Mouse (Mus musculus) kidney, embryonic 14.5 days (tissue): ENCODE measurements around the gene Scml4. TPM values are rescaled to one million over a fixed set of nuclear protein-coding genes. Genes with fewer than 3 reads are reported as not detected.

Experiments
- ATAC-seq: fragments of 200-750 bp; cut with Nextera tagmentation; 2 replicates; pipeline ENCODE4 v1.8.0; 2017; ENCODE audit warnings: moderate number of reproducible peaks, mild to moderate bottlenecking, moderate TSS enrichment, moderate library complexity; ENCODE audit not compliant: low FRiP score, low TSS enrichment
- H3K27ac ChIP-seq: fragments of 300-500 bp; sonication (generic); 2 replicates; pipeline ENCODE4 v1.5.1; 2014; ENCODE audit warnings: low read depth, mild to moderate bottlenecking, low read length, moderate library complexity, mixed read lengths
- H3K27me3 ChIP-seq: fragments of 300-500 bp; sonication (generic); 2 replicates; pipeline ENCODE4 v1.6.1; 2014; ENCODE audit warnings: mild to moderate bottlenecking, low read length; ENCODE audit not compliant: control insufficient read depth, insufficient read depth
- H3K36me3 ChIP-seq: fragments of 300-500 bp; sonication (generic); 2 replicates; pipeline ENCODE4 v1.6.1; 2014; ENCODE audit warnings: low read length, mixed read lengths; ENCODE audit not compliant: control insufficient read depth, insufficient read depth
- H3K4me1 ChIP-seq: fragments of 300-500 bp; sonication (generic); 2 replicates; pipeline ENCODE4 v1.6.1; 2014; ENCODE audit warnings: low read length, mixed read lengths; ENCODE audit not compliant: control insufficient read depth, insufficient read depth
- H3K4me2 ChIP-seq: fragments of 300-500 bp; sonication (generic); replicated peaks from 2 replicates; pipeline ENCODE4 v1.6.1; 2014; ENCODE audit warnings: low read depth, mild to moderate bottlenecking, low read length
- H3K4me3 ChIP-seq: fragments of 300-500 bp; sonication (generic); 2 replicates; pipeline ENCODE4 v1.5.1; 2014; ENCODE audit warnings: mild to moderate bottlenecking, low read length
- H3K9ac ChIP-seq: fragments of 300-500 bp; sonication (generic); 2 replicates; pipeline ENCODE4 v1.6.1; 2014; ENCODE audit warnings: low read depth, mild to moderate bottlenecking, low read length, moderate library complexity
- H3K9me3 ChIP-seq: fragments of 300-500 bp; sonication (generic); 2 replicates; pipeline ENCODE4 v1.6.1; 2016; ENCODE audit warnings: low read length; ENCODE audit not compliant: control insufficient read depth
- WGBS: fragments of 180-500 bp; shearing (Covaris S2); extraction: QIAGEN DNeasy Blood & Tissue Kit; methylation state at CpG from one replicate; pipeline ENCODE4 v1.1.7; 2014; 5-methylcytosine and 5-hydroxymethylcytosine counted together
- polyA plus RNA-seq: library from polyadenylated mRNA; unstranded; fragments of >200 nt; fragmentation: Nextera tagmentation; extraction: Ambion mirVana; gene quantifications from 2 replicates; pipeline ENCODE4 v1.2.1, GENCODE M21; 2014

Gene Scml4
- 0.47 and 0.53 TPM in 2 replicates for polyA plus RNA-seq

DNA sequence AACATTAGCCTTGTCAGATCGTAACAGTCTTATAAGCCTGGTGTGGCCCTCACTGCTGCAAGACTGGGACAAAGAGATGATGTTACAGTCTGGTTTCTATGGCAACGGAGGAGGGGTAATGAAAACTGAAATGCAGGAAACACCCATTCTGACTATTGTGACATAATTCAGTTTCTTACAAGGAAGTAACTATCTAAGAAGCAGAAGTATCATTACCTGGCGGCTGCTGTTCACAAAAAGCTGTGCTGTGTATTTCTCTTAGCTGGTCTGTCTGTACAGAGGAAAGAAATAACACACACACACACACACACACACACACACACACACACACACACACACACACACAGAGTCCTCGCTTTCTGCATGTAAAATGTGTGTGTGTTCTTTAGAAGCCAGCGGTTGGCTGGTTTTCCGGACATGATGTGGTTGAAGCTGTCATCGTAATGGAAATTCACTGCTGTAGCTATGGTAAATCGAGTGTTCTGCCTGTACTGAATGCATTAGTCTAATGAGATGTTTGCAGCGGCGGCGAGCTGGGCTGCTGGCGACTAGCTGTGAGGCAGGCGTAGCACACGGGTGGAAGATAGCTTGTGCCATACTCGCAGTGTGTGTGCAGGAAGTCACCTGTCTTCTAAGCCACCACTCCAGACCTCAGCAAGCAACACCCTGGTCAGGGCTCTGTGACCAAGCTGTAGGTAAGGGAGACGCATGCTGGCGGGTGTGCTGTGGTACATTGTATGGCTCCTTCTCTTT, at the start of gene Scml4:
Gene Scml4 (plus strand): TSS at position 212 of the 753 bp plus-strand sequence.
- no peak within 1 kb of the TSS for H3K4me2 ChIP-seq
- no peaks in the 10 kb centered on the region for H3K36me3 ChIP-seq
- H3K4me3 ChIP-seq = no peak within 1 kb of the TSS
- H3K4me1 ChIP-seq = peaks cover 13% of the 10 kb centered on the region; the same call in 1 of the 2 replicates
- H3K9me3 ChIP-seq = no peaks in the 10 kb centered on the region
- H3K27ac ChIP-seq = no peak within 1 kb of the TSS
- H3K9ac ChIP-seq = no peak within 1 kb of the TSS
- H3K27me3 ChIP-seq = no peaks in the 10 kb centered on the region
- peak; percentile 32; the same call in 1 of the 2 replicates for ATAC-seq
- WGBS = 48% methylated on average over 17 of the region's 17 CpGs

DNA sequence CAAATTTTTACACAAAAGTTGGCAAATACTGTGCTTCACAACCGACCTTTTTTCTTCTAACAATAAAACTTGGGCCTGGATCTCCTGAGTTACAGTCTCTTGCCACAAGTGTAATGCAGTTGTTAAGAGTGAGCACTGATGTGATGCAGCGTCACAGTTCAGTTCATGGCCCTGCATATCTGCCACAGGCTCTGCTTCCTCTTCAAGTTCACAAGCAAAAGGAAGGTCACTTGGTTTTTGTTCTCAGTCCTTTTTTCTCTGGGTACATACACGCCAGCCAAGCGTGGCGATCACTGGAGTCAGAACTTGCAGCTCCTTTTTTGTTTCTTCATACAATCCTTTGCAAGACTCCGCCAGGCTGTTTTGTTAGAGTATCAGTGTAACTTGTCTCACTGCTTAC, 34.2 kb upstream of the Scml4 start:
- no peaks in the 10 kb centered on the region for H3K4me1 ChIP-seq
- no peak overlapping the region for H3K4me2 ChIP-seq
- H3K36me3 ChIP-seq = peaks cover 69% of the 10 kb centered on the region
- peak overlapping the region; percentile 47 for H3K27ac ChIP-seq
- no peak overlapping the region for H3K4me3 ChIP-seq
- no peak overlapping the region for H3K9ac ChIP-seq
- H3K27me3 ChIP-seq = no peaks in the 10 kb centered on the region
- ATAC-seq = no peak
- H3K9me3 ChIP-seq = no peaks in the 10 kb centered on the region
- WGBS = 63% methylated on average over 6 of the region's 6 CpGs

DNA sequence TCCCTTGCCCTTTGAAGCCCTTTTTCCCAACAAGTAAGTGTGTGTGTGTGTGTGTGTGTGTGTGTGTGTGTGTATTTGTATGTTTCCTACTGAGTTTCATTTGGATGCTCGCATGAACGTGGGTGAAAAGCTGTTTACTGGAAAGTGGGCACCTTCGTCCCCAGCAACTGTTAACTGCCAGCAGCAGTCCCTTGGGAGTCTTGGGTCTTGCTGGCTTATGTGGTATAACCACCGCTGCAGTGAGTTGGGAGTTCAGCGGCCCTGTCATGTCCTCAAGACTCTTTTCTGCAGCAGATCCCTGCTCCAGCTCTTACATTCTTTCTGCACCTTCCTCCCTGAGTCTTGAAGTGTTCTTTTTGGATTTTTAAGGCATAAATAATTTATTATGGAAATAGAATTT, 33.0 kb upstream of the Scml4 start:
- Histone ChIP-seq H3K4me2 (no peak overlapping the region), H3K4me3 (no peak overlapping the region), H3K27ac (no peak overlapping the region), H3K9me3 (no peaks in the 10 kb centered on the region), H3K4me1 (no peaks in the 10 kb centered on the region), H3K36me3 (peaks cover 66% of the 10 kb centered on the region), H3K9ac (no peak overlapping the region), H3K27me3 (no peaks in the 10 kb centered on the region)
- no peak for ATAC-seq
- 85% methylated on average over 5 of the region's 5 CpGs for WGBS

DNA sequence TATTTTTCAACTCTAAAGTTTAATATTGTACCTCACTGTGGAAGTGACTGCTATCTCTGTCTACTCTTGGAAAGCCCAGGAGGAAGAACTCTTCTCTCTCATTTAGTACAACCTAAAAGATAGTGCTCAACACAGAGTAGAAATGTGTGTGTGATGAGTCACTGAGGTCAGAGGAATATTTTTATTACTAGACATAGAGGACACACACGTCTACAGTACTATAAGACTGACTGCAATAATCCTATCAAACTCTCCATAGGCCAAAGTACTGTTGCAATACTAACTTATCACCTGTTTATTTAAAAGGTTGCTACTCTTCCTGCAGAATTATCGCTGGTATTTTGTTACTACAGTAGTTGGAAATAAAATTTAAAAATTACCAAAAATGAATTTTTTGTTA, 30.2 kb upstream of the Scml4 start:
- Histone ChIP-seq H3K27ac (no peak overlapping the region), H3K4me2 (no peak overlapping the region), H3K4me3 (no peak overlapping the region), H3K9ac (no peak overlapping the region), H3K9me3 (no peaks in the 10 kb centered on the region), H3K36me3 (peaks cover 68% of the 10 kb centered on the region), H3K27me3 (no peaks in the 10 kb centered on the region), H3K4me1 (no peaks in the 10 kb centered on the region)
- no peak for ATAC-seq
- 83% methylated on average over 2 of the region's 2 CpGs for WGBS

DNA sequence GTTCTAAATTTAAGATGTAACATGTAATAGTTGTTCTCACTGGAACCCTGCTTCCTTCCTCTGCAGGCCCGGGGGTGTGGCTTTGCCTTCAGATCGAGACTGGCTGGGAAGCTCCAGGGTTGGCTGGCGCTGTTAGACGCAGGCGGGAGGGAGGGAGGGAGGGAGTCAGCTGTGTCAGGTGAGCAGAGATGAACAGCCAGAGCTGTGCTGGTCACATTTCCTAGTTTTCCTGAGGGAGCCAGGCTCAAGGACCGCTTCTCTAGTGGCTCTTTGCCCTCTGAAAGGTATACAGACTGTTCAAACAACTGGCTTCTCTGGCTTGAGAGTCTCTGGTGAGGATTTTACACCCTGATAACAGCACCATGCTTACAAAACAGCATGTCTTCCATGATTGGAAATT, 29.8 kb upstream of the Scml4 start:
- H3K9me3 ChIP-seq = no peaks in the 10 kb centered on the region
- WGBS = 77% methylated on average over 6 of the region's 6 CpGs
- no peak overlapping the region for H3K27ac ChIP-seq
- no peak for ATAC-seq
- H3K4me3 ChIP-seq = no peak overlapping the region
- no peaks in the 10 kb centered on the region for H3K4me1 ChIP-seq
- H3K9ac ChIP-seq = no peak overlapping the region
- peaks cover 68% of the 10 kb centered on the region for H3K36me3 ChIP-seq
- no peak overlapping the region for H3K4me2 ChIP-seq
- H3K27me3 ChIP-seq = no peaks in the 10 kb centered on the region

DNA sequence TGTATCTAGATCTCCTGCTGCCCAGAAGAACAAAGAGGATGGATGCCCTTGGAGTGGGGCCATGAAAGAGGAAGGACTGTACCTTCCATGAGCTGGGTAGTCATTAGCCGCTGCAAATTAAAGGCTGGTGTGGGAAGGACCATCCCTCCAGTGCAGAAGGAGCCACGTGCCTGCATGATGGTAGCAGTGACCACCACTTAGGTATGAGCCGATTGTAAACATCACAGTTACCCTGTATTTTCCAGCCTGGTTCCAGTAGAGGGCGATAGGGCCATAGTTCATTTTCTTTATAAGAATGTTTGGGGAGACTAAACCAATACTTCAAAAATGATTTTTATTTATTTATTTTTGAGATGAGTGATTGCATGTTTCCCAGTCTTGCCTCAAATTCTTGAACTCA, 27.5 kb upstream of the Scml4 start:
- 56% methylated on average over 4 of the region's 4 CpGs for WGBS
- ATAC-seq = no peak
- no peaks in the 10 kb centered on the region for H3K27me3 ChIP-seq
- no peak overlapping the region for H3K27ac ChIP-seq
- no peaks in the 10 kb centered on the region for H3K9me3 ChIP-seq
- H3K9ac ChIP-seq = no peak overlapping the region
- no peak overlapping the region for H3K4me2 ChIP-seq
- H3K4me3 ChIP-seq = no peak overlapping the region
- peaks cover 64% of the 10 kb centered on the region for H3K36me3 ChIP-seq
- no peaks in the 10 kb centered on the region for H3K4me1 ChIP-seq

DNA sequence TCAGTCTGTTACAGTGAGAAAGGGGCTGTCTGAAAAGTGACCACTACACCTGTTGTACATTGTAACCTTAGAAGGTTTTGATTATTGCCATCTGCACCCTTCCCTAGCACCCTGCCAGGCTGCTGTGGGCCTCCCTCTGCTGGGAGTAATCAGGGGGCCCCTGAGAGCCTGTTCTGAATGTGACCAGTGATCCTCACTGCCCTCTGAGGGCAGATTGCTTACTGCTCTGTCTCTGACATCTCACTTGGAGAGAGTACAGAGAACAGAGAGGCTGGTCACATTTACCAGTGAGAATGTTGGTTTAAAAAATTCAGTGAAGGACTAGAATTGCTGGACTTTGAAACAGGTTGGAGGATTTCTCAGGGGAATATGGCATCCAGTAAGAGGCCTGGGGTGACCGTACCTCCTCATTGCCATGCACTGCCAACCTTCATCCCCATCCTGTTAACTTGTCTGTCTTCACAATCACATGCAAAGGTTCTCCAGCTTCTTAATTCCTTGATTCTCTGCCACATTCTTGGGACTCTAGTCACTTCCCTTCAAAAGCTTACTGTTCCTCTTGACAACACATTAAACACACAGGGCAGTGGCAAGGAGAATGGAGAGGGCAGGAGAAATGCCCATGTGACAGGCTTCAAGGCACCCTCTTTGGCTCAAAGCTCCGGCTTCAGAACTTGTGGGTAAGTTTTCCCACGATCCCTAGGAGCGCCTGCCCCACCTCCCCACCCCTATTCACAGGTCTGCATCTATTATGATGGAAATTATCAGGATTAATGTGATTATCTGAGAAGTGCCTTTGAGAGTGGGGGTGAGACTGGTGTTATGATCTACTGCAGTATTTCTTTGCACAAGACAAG, 26.1 kb upstream of the Scml4 start:
- WGBS = 90% methylated on average over 4 of the region's 4 CpGs
- Histone ChIP-seq H3K9me3 (no peaks in the 10 kb centered on the region; the same call in 1 of the 2 replicates), H3K4me3 (no peak overlapping the region), H3K36me3 (peaks cover 50% of the 10 kb centered on the region), H3K27me3 (no peaks in the 10 kb centered on the region), H3K4me2 (no peak overlapping the region), H3K4me1 (no peaks in the 10 kb centered on the region), H3K9ac (no peak overlapping the region), H3K27ac (no peak overlapping the region)
- ATAC-seq = no peak

DNA sequence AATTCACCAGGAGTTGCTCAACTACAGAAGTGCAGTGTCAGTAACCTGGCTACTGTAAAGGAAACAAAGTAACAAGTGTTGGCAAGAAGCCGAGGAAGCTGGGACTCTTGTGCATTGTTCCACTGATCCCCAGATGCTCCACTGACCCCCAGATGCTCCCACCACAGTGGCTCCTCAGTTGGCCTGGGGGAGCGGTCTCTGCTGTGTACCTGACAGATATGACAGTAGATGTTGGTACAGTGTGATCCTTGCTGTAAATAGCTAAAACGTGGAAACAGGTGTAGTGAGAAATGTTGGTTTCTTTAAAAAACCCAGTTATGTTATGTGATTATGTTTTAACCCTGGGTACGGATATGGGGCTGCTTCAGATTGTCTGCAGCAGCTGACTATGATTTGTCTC, 22.1 kb upstream of the Scml4 start:
- H3K4me2 ChIP-seq = no peak overlapping the region
- H3K9me3 ChIP-seq = no peaks in the 10 kb centered on the region; the same call in 1 of the 2 replicates
- H3K4me1 ChIP-seq = no peaks in the 10 kb centered on the region
- no peak for ATAC-seq
- H3K27ac ChIP-seq = no peak overlapping the region
- 82% methylated on average over 4 of the region's 4 CpGs for WGBS
- peaks cover 26% of the 10 kb centered on the region for H3K36me3 ChIP-seq
- H3K4me3 ChIP-seq = no peak overlapping the region
- no peaks in the 10 kb centered on the region for H3K27me3 ChIP-seq
- no peak overlapping the region for H3K9ac ChIP-seq

DNA sequence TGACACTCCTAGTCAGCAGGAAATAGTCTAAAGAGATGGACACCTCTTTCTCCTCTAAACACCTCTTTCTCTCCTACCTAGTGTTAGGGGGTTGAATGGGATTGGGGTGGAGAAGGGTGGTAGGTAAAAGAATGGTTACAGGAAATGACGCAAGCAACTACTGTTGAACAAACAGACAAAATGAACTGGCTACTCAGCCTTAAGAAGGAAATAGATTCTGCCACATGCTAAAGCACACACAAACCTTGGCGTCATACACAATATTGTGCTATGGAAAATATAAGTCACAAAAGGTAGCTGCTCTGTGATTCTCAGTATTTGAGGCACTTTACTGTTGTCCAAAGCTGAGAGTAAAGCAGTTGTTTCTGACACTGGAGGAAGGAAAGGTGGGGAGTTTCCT, 21.4 kb upstream of the Scml4 start:
- no peak overlapping the region for H3K4me3 ChIP-seq
- H3K9ac ChIP-seq = no peak overlapping the region
- H3K27ac ChIP-seq = no peak overlapping the region
- ATAC-seq = no peak
- H3K9me3 ChIP-seq = no peaks in the 10 kb centered on the region; the same call in 1 of the 2 replicates
- no peaks in the 10 kb centered on the region for H3K4me1 ChIP-seq
- H3K4me2 ChIP-seq = no peak overlapping the region
- WGBS = 93% methylated on average over 2 of the region's 2 CpGs
- no peaks in the 10 kb centered on the region for H3K27me3 ChIP-seq
- H3K36me3 ChIP-seq = peaks cover 20% of the 10 kb centered on the region
